Mouse (Mus musculus) heart, embryonic 16.5 days (tissue): ENCODE measurements around the gene Ccdc57. TPM values are rescaled to one million over a fixed set of nuclear protein-coding genes. Genes with fewer than 3 reads are reported as not detected.

ENCODE experiments used
- ATAC-seq: fragments of 200-750 bp; cut with Nextera tagmentation; replicated peaks from 2 replicates; pipeline ENCODE4 v1.8.0; 2017; ENCODE audit warnings: moderate number of reproducible peaks; ENCODE audit not compliant: insufficient read depth, low FRiP score; ENCODE audit errors: extremely low read depth
- H3K27ac ChIP-seq: fragments of 300-500 bp; sonication (generic); 2 replicates; pipeline ENCODE4 v1.5.1; 2014; ENCODE audit warnings: mild to moderate bottlenecking, low read length, control low read depth, moderate library complexity
- H3K27me3 ChIP-seq: fragments of 300-500 bp; sonication (generic); 2 replicates; pipeline ENCODE4 v1.6.1; 2014; ENCODE audit warnings: low read length, mixed read lengths; ENCODE audit not compliant: control insufficient read depth, insufficient read depth
- H3K36me3 ChIP-seq: fragments of 300-500 bp; sonication (generic); 2 replicates; pipeline ENCODE4 v1.6.1; 2014; ENCODE audit not compliant: control insufficient read depth, insufficient read depth
- H3K4me1 ChIP-seq: fragments of 300-500 bp; sonication (generic); 2 replicates; pipeline ENCODE4 v1.6.1; 2014; ENCODE audit warnings: low read length, mixed read lengths; ENCODE audit not compliant: control insufficient read depth, insufficient read depth
- H3K4me2 ChIP-seq: fragments of 300-500 bp; sonication (generic); 2 replicates; pipeline ENCODE4 v1.6.1; 2014; ENCODE audit warnings: low read depth, mild to moderate bottlenecking, control low read depth, low read length
- H3K4me3 ChIP-seq: fragments of 300-500 bp; sonication (generic); 2 replicates; pipeline ENCODE4 v1.5.1; 2014; ENCODE audit warnings: mild to moderate bottlenecking, control low read depth, low read length
- H3K9ac ChIP-seq: fragments of 300-500 bp; sonication (generic); 2 replicates; pipeline ENCODE4 v1.6.1; 2014; ENCODE audit warnings: low read length, control low read depth
- H3K9me3 ChIP-seq: fragments of 300-500 bp; sonication (generic); replicated peaks from 2 replicates; pipeline ENCODE4 v1.6.1; 2016; ENCODE audit warnings: low read length; ENCODE audit not compliant: control insufficient read depth
- WGBS: fragments of 180-500 bp; shearing (Covaris S2); extraction: QIAGEN DNeasy Blood & Tissue Kit; methylation state at CpG from one replicate; pipeline ENCODE4 v1.1.7; 2014; 5-methylcytosine and 5-hydroxymethylcytosine counted together
- polyA plus RNA-seq: library from polyadenylated mRNA; unstranded; fragments of >200 nt; fragmentation: Nextera tagmentation; extraction: Ambion mirVana; gene quantifications from 2 replicates; pipeline ENCODE4 v1.2.1, GENCODE M21; 2015

Gene Ccdc57
- polyA plus RNA-seq, 1 experiment from 2014 or later = 4.5 TPM

DNA sequence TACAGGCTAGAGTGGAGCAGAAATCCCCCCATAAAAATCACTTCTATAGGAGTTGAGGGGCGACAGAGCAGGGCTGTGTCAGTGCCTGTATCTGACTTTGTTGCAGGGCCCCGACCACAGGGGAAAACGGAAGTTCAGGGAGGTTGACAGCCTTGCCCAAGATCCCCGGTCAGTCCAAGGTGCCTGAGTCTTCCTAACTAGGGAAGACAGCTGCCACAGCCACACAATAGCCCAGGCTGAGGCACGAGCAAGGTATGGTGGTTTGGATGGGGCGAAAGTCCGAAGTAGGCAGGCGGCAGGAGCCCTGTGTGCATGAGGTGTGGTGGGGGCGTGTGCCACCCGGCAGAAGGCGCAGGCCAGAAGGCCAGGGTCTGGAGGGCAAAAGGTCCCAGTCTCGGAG, 15.7 kb upstream of the Ccdc57 start, which contains the start of gene Slc16a3:
Gene Slc16a3 (plus strand): TSS at position 153 of the 400 bp plus-strand sequence.
- H3K9ac ChIP-seq = peak within 1 kb of the TSS; percentile 81
- H3K27ac ChIP-seq = peak within 1 kb of the TSS; percentile 86
- ATAC-seq = no peak
- 17% methylated on average over 12 of the region's 12 CpGs for WGBS
- peak within 1 kb of the TSS; percentile 66 for H3K4me3 ChIP-seq
- H3K27me3 ChIP-seq = no peaks in the 10 kb centered on the region
- no peaks in the 10 kb centered on the region for H3K9me3 ChIP-seq
- H3K4me2 ChIP-seq = peak within 1 kb of the TSS; percentile 70
- H3K36me3 ChIP-seq = no peaks in the 10 kb centered on the region
- peaks cover 29% of the 10 kb centered on the region for H3K4me1 ChIP-seq

DNA sequence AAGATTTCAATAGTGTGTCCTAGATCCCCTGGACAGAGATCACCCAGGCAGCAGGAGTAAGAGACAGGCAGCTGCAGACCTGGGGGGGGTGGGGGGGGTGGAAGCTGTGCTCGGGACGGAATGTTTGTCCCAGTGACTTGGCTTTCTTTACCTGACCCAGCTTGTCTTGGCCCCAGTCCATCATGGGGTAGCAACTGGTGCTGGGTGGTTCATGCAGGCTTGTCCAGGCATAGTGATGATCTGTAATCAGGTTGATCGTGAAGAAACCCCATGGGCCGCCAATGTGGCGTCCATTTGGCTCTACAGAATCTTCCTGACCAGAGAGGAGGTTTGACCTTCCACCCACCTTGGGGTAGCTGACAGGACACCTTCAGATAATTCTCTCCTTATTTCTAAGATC, 13.3 kb upstream of the Ccdc57 start:
- WGBS = 78% methylated on average over 5 of the region's 5 CpGs
- H3K9ac ChIP-seq = no peak overlapping the region

DNA sequence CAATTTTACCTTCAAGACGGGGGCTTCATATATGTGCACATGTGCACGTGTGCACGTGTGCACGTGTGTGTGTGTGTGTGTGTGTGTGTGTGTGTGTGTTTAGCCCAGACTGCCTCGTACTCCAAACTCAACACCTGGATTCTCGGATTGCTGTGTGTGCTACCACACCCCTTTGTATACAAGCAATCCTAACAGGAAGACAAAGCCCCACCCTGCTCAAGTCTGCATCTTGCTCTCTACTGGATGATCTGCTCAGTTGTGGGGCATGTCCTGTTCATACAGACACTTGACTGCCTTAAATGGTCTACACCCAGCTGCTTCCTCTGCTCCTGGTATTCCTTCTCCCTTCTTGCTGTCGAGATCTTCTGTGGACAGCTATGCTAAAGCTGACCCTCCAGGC, 12.6 kb upstream of the Ccdc57 start:
- Histone ChIP-seq H3K4me3 (no peak overlapping the region), H3K27me3 (no peaks in the 10 kb centered on the region), H3K4me1 (peaks cover 6% of the 10 kb centered on the region; the same call in 1 of the 2 replicates), H3K9me3 (no peaks in the 10 kb centered on the region), H3K27ac (no peak overlapping the region), H3K4me2 (no peak overlapping the region), H3K9ac (no peak overlapping the region), H3K36me3 (no peaks in the 10 kb centered on the region)
- ATAC-seq = no peak
- WGBS = 75% methylated on average over 7 of the region's 7 CpGs

More for the DNA sequence above, 13.3 kb upstream of the Ccdc57 start:
- ATAC-seq = no peak
- Histone ChIP-seq H3K27me3 (no peaks in the 10 kb centered on the region), H3K9me3 (no peaks in the 10 kb centered on the region), H3K4me3 (no peak overlapping the region), H3K36me3 (no peaks in the 10 kb centered on the region), H3K27ac (no peak overlapping the region), H3K4me2 (no peak overlapping the region), H3K4me1 (peaks cover 10% of the 10 kb centered on the region; the same call in 1 of the 2 replicates)

DNA sequence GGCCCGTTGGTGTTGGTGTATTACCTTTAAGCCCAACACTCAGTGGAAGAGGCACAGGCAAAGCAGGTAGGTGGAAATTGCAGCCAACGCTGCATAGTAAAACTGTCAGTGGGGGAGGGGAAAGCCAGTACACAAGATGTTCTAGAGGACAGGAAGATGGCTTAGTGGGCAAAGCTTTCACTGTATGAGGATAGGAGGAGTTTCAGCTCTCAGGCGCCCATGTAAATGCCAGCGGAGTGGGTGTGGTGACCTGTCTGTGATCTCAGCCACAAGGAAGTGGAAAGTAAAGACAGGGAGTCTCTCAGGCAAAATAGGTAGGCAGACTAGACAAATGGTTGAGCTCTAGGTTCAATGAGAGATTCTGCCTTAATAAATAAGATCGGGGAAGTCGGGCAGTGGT, 8.3 kb upstream of the Ccdc57 start:
- H3K4me3 ChIP-seq = no peak overlapping the region

DNA sequence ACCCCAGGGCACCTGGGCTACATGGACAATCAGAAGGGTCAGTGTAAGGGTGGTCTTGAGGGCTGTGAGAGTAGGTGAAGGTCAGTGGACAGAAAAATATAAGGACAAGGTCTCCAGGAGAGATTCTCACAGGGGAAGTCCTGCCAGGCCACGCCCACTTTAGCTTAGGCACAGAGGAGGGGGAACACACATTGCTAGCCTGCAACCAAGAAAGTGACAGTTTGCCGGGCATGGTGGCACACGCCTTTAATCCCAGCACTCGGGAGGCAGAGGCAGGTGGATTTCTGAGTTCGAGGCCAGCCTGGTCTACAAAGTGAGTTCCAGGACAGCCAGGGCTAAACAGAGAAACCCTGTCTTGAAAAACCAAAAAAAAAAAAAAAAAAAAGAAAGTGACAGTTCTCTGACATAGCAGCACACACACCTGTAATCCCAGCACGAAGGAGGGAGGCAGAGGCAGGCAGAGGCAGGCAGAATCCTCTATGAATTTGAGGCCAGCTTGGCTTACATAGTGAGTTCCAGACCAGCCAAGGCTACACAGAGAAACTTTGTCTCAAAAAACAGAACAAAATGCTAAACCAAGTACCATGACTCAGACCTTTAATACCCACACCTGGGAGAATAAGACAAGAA, 7.2 kb upstream of the Ccdc57 start:
- ATAC-seq = no peak
- Histone ChIP-seq H3K9ac (no peak overlapping the region), H3K4me1 (no peaks in the 10 kb centered on the region), H3K9me3 (no peaks in the 10 kb centered on the region), H3K36me3 (no peaks in the 10 kb centered on the region), H3K27me3 (no peaks in the 10 kb centered on the region), H3K27ac (no peak overlapping the region), H3K4me2 (no peak overlapping the region), H3K4me3 (no peak overlapping the region)
- WGBS = 33% methylated on average over 5 of the region's 6 CpGs

More for the DNA sequence above, 8.3 kb upstream of the Ccdc57 start:
- Histone ChIP-seq H3K4me1 (no peaks in the 10 kb centered on the region), H3K27me3 (no peaks in the 10 kb centered on the region), H3K4me2 (no peak overlapping the region), H3K9me3 (no peaks in the 10 kb centered on the region), H3K9ac (no peak overlapping the region), H3K36me3 (no peaks in the 10 kb centered on the region), H3K27ac (no peak overlapping the region)
- 86% methylated on average over 6 of the region's 6 CpGs for WGBS
- ATAC-seq = no peak

DNA sequence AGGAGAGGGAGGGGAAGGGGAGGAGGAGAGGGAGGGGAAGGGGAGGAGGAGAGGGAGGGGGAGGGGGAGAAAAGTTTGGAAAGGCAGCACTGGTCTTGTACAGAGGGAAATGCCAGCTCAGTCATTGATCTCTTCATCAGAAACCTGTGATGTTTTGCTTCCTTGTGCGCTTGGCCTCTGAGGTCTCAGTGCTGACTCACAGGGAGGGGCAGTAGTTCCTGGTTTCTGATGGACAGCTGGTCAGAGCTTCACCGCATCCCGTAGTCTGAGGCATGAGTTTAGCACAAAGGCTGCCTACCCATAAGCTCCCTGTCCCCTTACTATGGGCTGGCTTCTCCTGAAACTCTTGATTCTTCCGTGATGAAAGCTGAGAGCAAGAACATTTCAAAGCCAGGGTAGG, 6.1 kb upstream of the Ccdc57 start:
- Histone ChIP-seq H3K36me3 (no peaks in the 10 kb centered on the region), H3K9me3 (no peaks in the 10 kb centered on the region), H3K4me3 (no peak overlapping the region), H3K4me1 (no peaks in the 10 kb centered on the region), H3K9ac (no peak overlapping the region), H3K4me2 (no peak overlapping the region), H3K27me3 (no peaks in the 10 kb centered on the region), H3K27ac (no peak overlapping the region)
- WGBS = 26% methylated on average over 4 of the region's 4 CpGs
- ATAC-seq = no peak

DNA sequence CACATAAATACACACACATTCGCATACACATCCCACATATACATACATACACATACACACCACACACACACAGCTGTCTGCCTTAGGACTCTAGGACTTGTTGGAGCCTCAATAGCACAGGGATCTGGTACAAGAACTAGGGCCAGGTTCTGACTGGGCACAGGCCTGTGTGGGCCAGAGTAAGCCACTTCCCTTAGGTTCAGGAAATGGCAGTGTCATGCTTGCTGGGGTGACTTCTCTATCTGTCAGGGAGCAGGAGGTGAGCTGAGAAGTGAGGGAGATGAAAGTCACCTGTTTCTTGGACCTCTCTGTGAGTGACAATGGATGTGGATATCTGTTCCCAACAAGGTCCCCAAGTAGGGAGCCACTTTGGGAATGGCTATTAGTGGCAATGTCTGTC, 5.3 kb upstream of the Ccdc57 start:
- Histone ChIP-seq H3K27me3 (no peaks in the 10 kb centered on the region), H3K36me3 (no peaks in the 10 kb centered on the region), H3K4me3 (no peak overlapping the region), H3K9ac (no peak overlapping the region), H3K27ac (no peak overlapping the region), H3K9me3 (no peaks in the 10 kb centered on the region), H3K4me2 (no peak overlapping the region), H3K4me1 (peaks cover 3% of the 10 kb centered on the region; the same call in 1 of the 2 replicates)
- ATAC-seq = no peak
- WGBS = 94% methylated on average over 1 of the region's 1 CpGs

DNA sequence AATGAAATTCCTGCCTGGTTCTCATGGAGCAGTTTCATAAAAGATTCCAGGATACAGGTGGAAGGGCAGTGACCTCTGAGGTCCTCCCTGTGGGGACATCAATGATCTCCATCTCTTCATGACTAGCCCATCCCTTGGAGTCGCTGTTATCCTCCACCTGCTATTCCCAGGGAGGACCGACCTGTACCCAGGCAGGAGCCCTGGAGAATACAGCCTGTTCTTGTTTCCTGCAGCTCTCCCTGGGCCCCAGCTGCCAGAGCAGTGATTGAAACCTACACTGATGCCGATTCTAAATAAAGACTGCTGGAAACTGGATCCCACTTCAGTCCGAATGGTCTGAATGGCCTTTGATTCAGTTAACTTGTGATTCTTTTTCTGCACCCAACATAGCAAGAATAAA, 1.2 kb downstream of the Ccdc57 start:
- WGBS = 75% methylated on average over 4 of the region's 4 CpGs
- Histone ChIP-seq H3K9ac (no peak overlapping the region), H3K4me3 (no peak overlapping the region), H3K4me1 (peaks cover 8% of the 10 kb centered on the region), H3K4me2 (no peak overlapping the region), H3K9me3 (no peaks in the 10 kb centered on the region), H3K27ac (no peak overlapping the region), H3K36me3 (no peaks in the 10 kb centered on the region), H3K27me3 (no peaks in the 10 kb centered on the region)
- ATAC-seq = no peak

DNA sequence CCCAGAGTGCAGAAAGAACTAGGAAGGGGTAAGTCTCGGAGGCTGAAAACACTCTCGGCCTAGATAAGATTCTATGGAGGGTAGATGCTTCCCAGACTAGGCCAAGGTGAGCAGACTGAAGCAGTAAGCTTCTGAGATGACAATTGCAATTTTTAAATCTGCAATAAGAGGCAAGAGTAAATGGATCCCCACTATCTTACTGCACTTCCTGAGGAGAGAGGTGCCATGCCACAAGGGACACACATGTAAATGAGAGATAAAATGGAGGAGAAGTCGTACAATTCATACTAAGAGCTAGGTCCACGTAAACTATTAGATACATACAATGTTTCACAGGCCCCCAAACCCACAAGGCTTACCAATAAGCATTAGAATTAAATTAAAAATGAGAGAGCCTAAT, 4.2 kb downstream of the Ccdc57 start:
- Histone ChIP-seq H3K27me3 (no peaks in the 10 kb centered on the region), H3K27ac (no peak overlapping the region), H3K9ac (no peak overlapping the region), H3K4me1 (peaks cover 8% of the 10 kb centered on the region), H3K9me3 (no peaks in the 10 kb centered on the region), H3K4me3 (no peak overlapping the region), H3K36me3 (no peaks in the 10 kb centered on the region; the same call in 1 of the 2 replicates), H3K4me2 (no peak overlapping the region)
- 86% methylated on average over 4 of the region's 4 CpGs for WGBS
- no peak for ATAC-seq
